17 mouse cellular contexts compared by ENCODE assay signal in genomic region chr2:102385328-102385902, GRCm38 (mm10).
"Had no signal": no experiment of that assay in that cellular context is flagged by ENCODE, and none has a peak within 500 bp of the region (broad histone marks: within the 10 kb centered on the region; RNA-seq: fewer than 3 reads in every experiment).

No protein-coding gene starts in this region.

- H3K36me3 ChIP-seq: neural tube, embryonic 12.5 days; neural tube, embryonic 15.5 days; stomach, embryonic 15.5 days had no signal

- H3K27ac ChIP-seq: neural tube, embryonic 12.5 days; neural tube, embryonic 13.5 days; neural tube, embryonic 15.5 days; stomach, embryonic 15.5 days; stomach, postnatal 0 days had no signal

- DNase-seq: retina, postnatal 1 day; right cerebral cortex, adult 18-20 months; right cerebral cortex, postnatal 14 days; right cerebral cortex, postnatal 25 days; right cerebral cortex, postnatal 4 days; spleen, adult 18-20 months; thymus, adult 18-20 months; thymus, adult 2 months; thymus, postnatal 14 days; thymus, postnatal 25 days; thymus, postnatal 36 days; thymus, postnatal 4 days had no signal

- H3K27me3 ChIP-seq: neural tube, embryonic 12.5 days; neural tube, embryonic 13.5 days; neural tube, embryonic 15.5 days; stomach, embryonic 15.5 days had no signal

- H3K9me3 ChIP-seq: neural tube, embryonic 12.5 days; neural tube, embryonic 15.5 days; stomach, embryonic 15.5 days had no signal

- H3K4me3 ChIP-seq: neural tube, embryonic 12.5 days; neural tube, embryonic 13.5 days; neural tube, embryonic 15.5 days; stomach, embryonic 15.5 days had no signal

- H3K4me2 ChIP-seq: neural tube, embryonic 12.5 days; neural tube, embryonic 13.5 days; neural tube, embryonic 15.5 days; stomach, embryonic 15.5 days had no signal

- H3K9ac ChIP-seq: neural tube, embryonic 12.5 days; neural tube, embryonic 13.5 days; neural tube, embryonic 15.5 days; stomach, embryonic 15.5 days had no signal
